Mouse (Mus musculus): ENCODE measurements around the gene Gm21586.
"Not testable (repeated sequence)": the region's sequence is repeated elsewhere in the genome, so short reads cannot be mapped to it uniquely, and the experiment has no call there.

The Gm21586 gene

GRCm38 (mm10) chr4:42439078-42439477 lies at the start of gene Gm21586:
Gm21586 (plus strand) TSS chr4:42439378.
- DNase-seq (ENCODE audit: low spot score) = not testable (repeated sequence)

- DNase-seq (ENCODE audit: low spot score) = not testable (repeated sequence)
Observed at GRCm38 (mm10) chr4:42466452-42466851, 27.3 kb downstream of the Gm21586 start, which contains the start of gene Gm2163. Gm2163 (plus strand) TSS chr4:42466752.

All from urinary bladder, postnatal 10 days (tissue).